Mouse (Mus musculus) 3134 (cell line): Measurements from ENCODE around the gene Paxx.

ENCODE experiments used
- DNase-seq: peaks from one replicate; pipeline ENCODE4 v3.0.0-alpha.2; 2011; ENCODE audit warnings: low spot score; ENCODE audit not compliant: insufficient read length; ENCODE audit errors: extremely low read depth

Paxx gene

GRCm38 (mm10) chr2:25482969-25483368 lies 22.1 kb upstream of the Paxx start:
- DNase-seq: no peak

GRCm38 (mm10) chr2:25480541-25480940 lies 19.6 kb upstream of the Paxx start:
- no peak for DNase-seq

GRCm38 (mm10) chr2:25479551-25480311 lies 18.8 kb upstream of the Paxx start:
- DNase-seq: no peak

GRCm38 (mm10) chr2:25477967-25478675 lies 17.2 kb upstream of the Paxx start:
- DNase-seq: no peak

- no peak for DNase-seq
These were observed 16.6 kb upstream of the Paxx start for GRCm38 (mm10) chr2:25477541-25477940.

GRCm38 (mm10) chr2:25472550-25472949 lies 11.7 kb upstream of the Paxx start:
- no peak for DNase-seq

- no peak for DNase-seq
These were observed 9.1 kb upstream of the Paxx start, which contains the start of gene Ptgds for GRCm38 (mm10) chr2:25469969-25470368. Ptgds (minus strand) TSS chr2:25470046.

GRCm38 (mm10) chr2:25468962-25469915 lies 8.3 kb upstream of the Paxx start:
- DNase-seq: peak; percentile 49

GRCm38 (mm10) chr2:25467606-25468303 lies 6.9 kb upstream of the Paxx start:
- no peak for DNase-seq

GRCm38 (mm10) chr2:25465816-25466635 lies 5.1 kb upstream of the Paxx start:
- DNase-seq: peak; percentile 81

- DNase-seq: no peak
These were observed 4.4 kb upstream of the Paxx start for GRCm38 (mm10) chr2:25465256-25465655.

- no peak for DNase-seq
These were observed 2.7 kb upstream of the Paxx start for GRCm38 (mm10) chr2:25463630-25464029.

- no peak for DNase-seq
These were observed 513 bp upstream of the Paxx start for GRCm38 (mm10) chr2:25461407-25461806.

- DNase-seq: no peak
These were observed 759 bp downstream of the Paxx start for GRCm38 (mm10) chr2:25460135-25460534.

- DNase-seq: no peak
These were observed 2.0 kb downstream of the Paxx start for GRCm38 (mm10) chr2:25458911-25459310.

- DNase-seq: no peak
These were observed 3.6 kb downstream of the Paxx start for GRCm38 (mm10) chr2:25457022-25457896.

- no peak for DNase-seq
These were observed 4.5 kb downstream of the Paxx start, which contains the start of gene Clic3 for GRCm38 (mm10) chr2:25456205-25456953. Clic3 (plus strand) TSS chr2:25456838.

GRCm38 (mm10) chr2:25452951-25453350 lies 7.9 kb downstream of the Paxx start:
- DNase-seq: no peak
